Mouse (Mus musculus): ENCODE results near the gene Aloxe3. TPM values are rescaled to one million over a fixed set of nuclear protein-coding genes. Genes with fewer than 3 reads are reported as not detected.
A peak's percentile ranks its signal among the peaks of the same experiment; 100 is the strongest.

Aloxe3 gene
- polyA plus RNA-seq (2016; fragmentation: Nextera tagmentation; extraction: Ambion mirVana) = 0.41 and 0.65 TPM in 2 replicates

DNA sequence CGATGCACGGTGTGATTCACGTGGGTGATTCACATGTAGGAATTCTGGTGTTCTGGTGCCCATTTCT lies at the start of gene Aloxe3:
Gene Aloxe3, plus strand, starts transcription at position 45 of the 67 bp plus-strand sequence.
- WGBS = 11% methylated on average over 3 of the region's 3 CpGs
- H3K4me3 ChIP-seq = peak within 1 kb of the TSS; percentile 55
- H3K4me2 ChIP-seq (replicated peaks) = peak within 1 kb of the TSS; percentile 75
- H3K36me3 ChIP-seq = no peaks in the 10 kb centered on the region
- H3K27me3 ChIP-seq = peaks cover 22% of the 10 kb centered on the region
- H3K27ac ChIP-seq = 0 out of 2 replicates have a peak within 1 kb of the TSS, but pooled peaks have one; percentile 31
- ATAC-seq (ENCODE audit: low FRiP score) = no peak
- peaks cover 22% of the 10 kb centered on the region for H3K4me1 ChIP-seq
- peak within 1 kb of the TSS; percentile 61 for H3K9ac ChIP-seq
- no peaks in the 10 kb centered on the region for H3K9me3 ChIP-seq (replicated peaks)

GRCm38 (mm10) chr11:69076572-69076971 lies 49.1 kb upstream of the Aloxe3 start:
- no peaks in the 10 kb centered on the region for H3K36me3 ChIP-seq
- no peaks in the 10 kb centered on the region for H3K9me3 ChIP-seq (replicated peaks)
- WGBS = 68% methylated on average over 5 of the region's 5 CpGs
- H3K27ac ChIP-seq = no peak overlapping the region
- no peak overlapping the region for H3K4me3 ChIP-seq
- no peak for ATAC-seq (ENCODE audit: low FRiP score)
- no peak overlapping the region for H3K9ac ChIP-seq
- no peak overlapping the region for H3K4me2 ChIP-seq (replicated peaks)
- H3K4me1 ChIP-seq = peaks cover 11% of the 10 kb centered on the region
- H3K27me3 ChIP-seq = no peaks in the 10 kb centered on the region

GRCm38 (mm10) chr11:69077316-69077715 lies 48.4 kb upstream of the Aloxe3 start:
- Histone ChIP-seq H3K27me3 (no peaks in the 10 kb centered on the region), H3K9ac (no peak overlapping the region; the same call in 1 of the 2 replicates), H3K9me3 (replicated peaks) (no peaks in the 10 kb centered on the region), H3K36me3 (no peaks in the 10 kb centered on the region), H3K4me2 (replicated peaks) (no peak overlapping the region), H3K4me1 (peaks cover 3% of the 10 kb centered on the region), H3K4me3 (no peak overlapping the region), H3K27ac (no peak overlapping the region)
- ATAC-seq (ENCODE audit: low FRiP score) = no peak
- WGBS = 83% methylated on average over 9 of the region's 9 CpGs

- no peak overlapping the region for H3K27ac ChIP-seq
- WGBS = 77% methylated on average over 6 of the region's 6 CpGs
Observed at GRCm38 (mm10) chr11:69078041-69078440, 47.7 kb upstream of the Aloxe3 start.

DNA sequence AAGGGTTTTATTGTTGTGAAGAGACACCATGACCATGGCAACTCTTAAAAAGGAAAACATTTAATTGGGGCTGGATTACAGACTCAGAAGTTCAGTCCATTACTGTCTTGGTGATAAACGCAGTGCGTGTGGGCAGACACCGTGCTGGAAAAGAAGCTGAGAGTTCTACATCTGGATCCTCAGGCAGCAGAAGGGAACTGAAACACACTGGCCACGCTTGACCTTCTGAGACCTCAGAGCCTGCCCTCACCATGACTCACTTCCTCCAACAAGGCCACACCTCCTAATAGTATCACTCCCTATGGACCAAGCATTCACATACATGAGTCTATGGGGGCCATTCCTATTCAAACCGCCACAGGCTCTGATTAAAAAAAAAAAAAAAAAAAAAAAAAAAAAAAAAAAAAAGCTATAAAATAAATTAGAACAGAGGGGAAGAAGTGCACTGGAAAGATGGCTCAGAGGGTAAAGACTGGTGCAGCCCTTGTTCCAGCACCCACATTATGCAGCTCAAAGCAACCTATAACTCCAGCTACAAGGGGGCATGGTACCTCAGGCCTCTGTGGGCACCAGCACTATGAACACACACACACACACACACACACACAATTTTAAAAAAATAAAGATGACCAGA lies 46.8 kb upstream of the Aloxe3 start:
- no peak overlapping the region for H3K4me3 ChIP-seq
- no peak for ATAC-seq (ENCODE audit: low FRiP score)
- H3K27ac ChIP-seq = no peak overlapping the region
- no peaks in the 10 kb centered on the region for H3K36me3 ChIP-seq
- no peak overlapping the region for H3K9ac ChIP-seq
- no peaks in the 10 kb centered on the region for H3K9me3 ChIP-seq (replicated peaks)
- H3K27me3 ChIP-seq = no peaks in the 10 kb centered on the region
- WGBS = 85% methylated on average over 5 of the region's 5 CpGs
- no peaks in the 10 kb centered on the region for H3K4me1 ChIP-seq
- H3K4me2 ChIP-seq (replicated peaks) = no peak overlapping the region

More at GRCm38 (mm10) chr11:69078041-69078440, 47.7 kb upstream of the Aloxe3 start:
- no peaks in the 10 kb centered on the region for H3K36me3 ChIP-seq
- H3K9me3 ChIP-seq (replicated peaks) = no peaks in the 10 kb centered on the region
- no peak overlapping the region for H3K4me2 ChIP-seq (replicated peaks)
- H3K4me1 ChIP-seq = no peaks in the 10 kb centered on the region; the same call in 1 of the 2 replicates
- H3K27me3 ChIP-seq = no peaks in the 10 kb centered on the region
- no peak overlapping the region for H3K4me3 ChIP-seq
- H3K9ac ChIP-seq = no peak overlapping the region
- no peak for ATAC-seq (ENCODE audit: low FRiP score)

DNA sequence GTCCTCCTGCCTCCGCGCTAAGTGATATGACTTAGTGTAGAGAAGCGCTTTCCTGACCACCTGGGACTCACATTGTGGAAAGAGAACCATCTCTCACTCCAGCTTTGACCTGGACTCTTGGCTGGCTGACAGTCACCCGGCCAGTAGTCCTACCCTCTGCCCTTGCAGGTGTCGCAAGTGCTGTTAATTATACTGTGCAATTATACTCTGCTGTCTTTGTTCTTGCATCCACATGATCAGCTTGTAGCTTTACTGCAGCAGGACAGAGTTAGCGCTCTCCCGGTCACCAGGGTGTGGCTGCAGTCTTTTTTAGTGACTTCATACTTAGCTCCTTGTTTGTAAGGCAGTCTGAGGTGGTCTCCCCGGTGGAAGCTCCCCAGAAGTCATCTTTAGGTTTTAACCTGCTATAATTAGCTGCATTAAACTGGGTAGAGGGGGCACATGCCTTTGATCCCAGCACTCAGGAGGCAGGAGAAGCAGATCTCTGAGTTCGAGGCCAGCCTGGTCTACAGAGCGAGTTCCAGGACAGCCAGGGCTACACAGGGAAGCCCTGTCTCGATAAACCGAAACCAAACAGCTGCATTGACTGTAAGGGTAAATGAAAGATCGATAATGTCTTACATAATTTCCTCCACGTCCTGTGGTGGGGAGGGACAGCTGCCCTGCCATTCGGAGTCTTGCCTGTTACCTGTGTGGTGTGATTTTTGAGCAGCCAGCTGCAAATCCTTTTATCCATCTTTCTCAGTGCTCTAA lies 45.4 kb upstream of the Aloxe3 start:
- no peak overlapping the region for H3K27ac ChIP-seq
- no peak overlapping the region for H3K4me2 ChIP-seq (replicated peaks)
- H3K9me3 ChIP-seq (replicated peaks) = no peaks in the 10 kb centered on the region
- no peak for ATAC-seq (ENCODE audit: low FRiP score)
- H3K36me3 ChIP-seq = no peaks in the 10 kb centered on the region
- no peaks in the 10 kb centered on the region for H3K27me3 ChIP-seq
- WGBS = 87% methylated on average over 15 of the region's 15 CpGs
- no peaks in the 10 kb centered on the region for H3K4me1 ChIP-seq
- H3K4me3 ChIP-seq = no peak overlapping the region
- no peak overlapping the region for H3K9ac ChIP-seq

DNA sequence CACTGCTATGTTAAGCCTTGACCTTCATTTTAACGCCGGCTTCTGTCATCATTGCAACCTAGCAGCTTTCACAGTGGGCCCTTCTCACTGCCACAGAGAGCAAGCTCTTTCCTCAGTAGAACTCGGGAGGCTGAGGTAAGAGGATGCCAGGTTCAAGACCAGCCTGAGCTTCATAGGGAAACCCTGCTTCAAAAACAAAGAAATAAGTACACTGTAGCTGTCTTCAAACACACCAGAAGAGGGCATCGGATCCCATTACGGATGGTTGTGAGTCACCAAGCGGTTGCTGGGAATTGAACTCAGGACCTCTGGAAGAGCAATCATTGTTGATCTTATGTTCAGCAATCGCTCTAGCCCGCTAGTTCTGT lies 44.9 kb upstream of the Aloxe3 start:
- H3K9ac ChIP-seq = no peak overlapping the region
- no peak for ATAC-seq (ENCODE audit: low FRiP score)

DNA sequence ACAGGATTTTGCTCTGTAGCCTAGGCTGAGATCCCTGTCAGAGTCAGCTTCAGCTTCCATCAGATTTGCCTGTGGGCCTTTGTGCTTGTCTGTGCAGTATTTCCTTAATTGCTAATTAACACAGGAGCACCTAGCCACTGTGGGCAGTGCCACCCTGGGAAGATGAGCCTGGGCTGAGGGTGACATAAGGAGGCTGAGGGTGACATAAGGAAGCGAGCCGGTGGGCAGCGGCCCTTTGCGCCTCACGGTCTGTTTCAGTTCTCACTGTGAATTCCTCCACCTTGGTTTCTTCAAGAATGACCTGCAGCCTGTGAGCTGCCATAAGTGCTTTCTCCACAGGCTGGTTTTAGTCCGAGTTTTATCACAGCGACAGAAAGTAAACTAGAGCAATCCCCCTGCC lies 44.1 kb upstream of the Aloxe3 start:
- Histone ChIP-seq H3K9ac (no peak overlapping the region), H3K27ac (no peak overlapping the region), H3K4me1 (no peaks in the 10 kb centered on the region), H3K9me3 (replicated peaks) (no peaks in the 10 kb centered on the region), H3K36me3 (no peaks in the 10 kb centered on the region), H3K27me3 (no peaks in the 10 kb centered on the region), H3K4me3 (no peak overlapping the region), H3K4me2 (replicated peaks) (no peak overlapping the region)
- WGBS = 91% methylated on average over 7 of the region's 7 CpGs
- ATAC-seq (ENCODE audit: low FRiP score) = no peak

More for the DNA sequence above, 44.9 kb upstream of the Aloxe3 start:
- no peaks in the 10 kb centered on the region for H3K36me3 ChIP-seq
- no peak overlapping the region for H3K27ac ChIP-seq
- H3K4me3 ChIP-seq = no peak overlapping the region
- WGBS = 90% methylated on average over 8 of the region's 8 CpGs
- no peaks in the 10 kb centered on the region for H3K9me3 ChIP-seq (replicated peaks)
- no peaks in the 10 kb centered on the region for H3K27me3 ChIP-seq
- no peaks in the 10 kb centered on the region for H3K4me1 ChIP-seq
- H3K4me2 ChIP-seq (replicated peaks) = no peak overlapping the region

- peaks cover 5% of the 10 kb centered on the region; the same call in 1 of the 2 replicates for H3K36me3 ChIP-seq
- H3K27ac ChIP-seq = no peak overlapping the region
- H3K4me1 ChIP-seq = peaks cover 23% of the 10 kb centered on the region
- no peak overlapping the region for H3K4me2 ChIP-seq (replicated peaks)
- no peaks in the 10 kb centered on the region for H3K27me3 ChIP-seq
- no peaks in the 10 kb centered on the region for H3K9me3 ChIP-seq (replicated peaks)
- 70% methylated on average over 6 of the region's 6 CpGs for WGBS
- H3K4me3 ChIP-seq = no peak overlapping the region
- ATAC-seq (ENCODE audit: low FRiP score) = no peak
- H3K9ac ChIP-seq = no peak overlapping the region
Observed at GRCm38 (mm10) chr11:69085608-69086007, 40.1 kb upstream of the Aloxe3 start.

- no peak for ATAC-seq (ENCODE audit: low FRiP score)
- H3K4me1 ChIP-seq = peaks cover 27% of the 10 kb centered on the region
- no peaks in the 10 kb centered on the region for H3K9me3 ChIP-seq (replicated peaks)
- 65% methylated on average over 6 of the region's 6 CpGs for WGBS
- H3K27ac ChIP-seq = peak overlapping the region; percentile 95; the same call in 1 of the 2 replicates
- peaks cover 11% of the 10 kb centered on the region; the same call in 1 of the 2 replicates for H3K36me3 ChIP-seq
- no peak overlapping the region for H3K4me2 ChIP-seq (replicated peaks)
- H3K27me3 ChIP-seq = no peaks in the 10 kb centered on the region
- H3K4me3 ChIP-seq = no peak overlapping the region
- 0 out of 2 replicates have a peak overlapping the region, but pooled peaks have one; percentile 14 for H3K9ac ChIP-seq
Observed at GRCm38 (mm10) chr11:69086390-69086789, 39.3 kb upstream of the Aloxe3 start.

- H3K4me2 ChIP-seq (replicated peaks) = no peak overlapping the region; the same call in 1 of the 2 replicates
- 37% methylated on average over 4 of the region's 4 CpGs for WGBS
- no peak overlapping the region for H3K4me3 ChIP-seq
- no peaks in the 10 kb centered on the region for H3K9me3 ChIP-seq (replicated peaks)
- H3K4me1 ChIP-seq = peaks cover 30% of the 10 kb centered on the region
- ATAC-seq (ENCODE audit: low FRiP score) = no peak
- H3K27me3 ChIP-seq = no peaks in the 10 kb centered on the region
- H3K27ac ChIP-seq = peak overlapping the region; percentile 95
- H3K36me3 ChIP-seq = peaks cover 18% of the 10 kb centered on the region; the same call in 1 of the 2 replicates
- no peak overlapping the region for H3K9ac ChIP-seq
Observed at GRCm38 (mm10) chr11:69087082-69087481, 38.6 kb upstream of the Aloxe3 start.

GRCm38 (mm10) chr11:69087597-69087996 lies 38.1 kb upstream of the Aloxe3 start:
- Histone ChIP-seq H3K27me3 (no peaks in the 10 kb centered on the region), H3K9ac (peak overlapping the region; percentile 99; the same call in 1 of the 2 replicates), H3K27ac (peak overlapping the region; percentile 95; the same call in 1 of the 2 replicates), H3K36me3 (peaks cover 22% of the 10 kb centered on the region; the same call in 1 of the 2 replicates), H3K9me3 (replicated peaks) (no peaks in the 10 kb centered on the region), H3K4me3 (no peak overlapping the region), H3K4me2 (replicated peaks) (peak overlapping the region; percentile 84), H3K4me1 (peaks cover 30% of the 10 kb centered on the region)
- WGBS = 64% methylated on average over 2 of the region's 2 CpGs
- ATAC-seq (ENCODE audit: low FRiP score) = no peak

All from hindbrain, embryonic 12.5 days (tissue).